Mouse (Mus musculus) spleen, adult 2 months (tissue): ENCODE measurements around the gene Ulk2. TPM values are rescaled to one million over a fixed set of nuclear protein-coding genes. Genes with fewer than 3 reads are reported as not detected.

ENCODE experiments used
- DNase-seq, 2 experiments: peaks; one replicate each; pipeline versions ENCODE4 v3.0.0 to v3.0.0-alpha.2; 2012 to 2021; ENCODE audit warnings: low spot score in 2 of 2, low read depth in 1 of 2
- H3K27ac ChIP-seq: fragments of 200-500 bp; 2 replicates; pipeline ENCODE4 v1.5.1; 2012; ENCODE audit warnings: low read length, inconsistent platforms; ENCODE audit not compliant: insufficient read depth
- H3K27me3 ChIP-seq: fragments of 200-500 bp; 2 replicates; pipeline ENCODE4 v1.6.1; 2012; ENCODE audit warnings: mild to moderate bottlenecking, moderate library complexity, low read length, inconsistent platforms; ENCODE audit not compliant: control insufficient read depth, insufficient read depth
- H3K36me3 ChIP-seq: fragments of 200-500 bp; 2 replicates; pipeline ENCODE4 v1.6.1; 2012; ENCODE audit warnings: mild to moderate bottlenecking, low read length, inconsistent platforms; ENCODE audit not compliant: control insufficient read depth, insufficient read depth
- H3K4me1 ChIP-seq: fragments of 200-500 bp; 2 replicates; pipeline ENCODE4 v1.6.1; 2011; ENCODE audit warnings: inconsistent platforms; ENCODE audit not compliant: control insufficient read depth, insufficient read depth, insufficient read length
- H3K4me3 ChIP-seq: fragments of 200-500 bp; 2 replicates; pipeline ENCODE4 v1.5.1; 2011; ENCODE audit warnings: mild to moderate bottlenecking, inconsistent platforms; ENCODE audit not compliant: insufficient read depth, insufficient read length; ENCODE audit errors: extremely low read depth
- CTCF ChIP-seq: fragments of 200-500 bp; IDR thresholded peaks from 2 replicates; pipeline ENCODE4 v1.5.1; 2011; ENCODE audit warnings: mild to moderate bottlenecking, inconsistent platforms; ENCODE audit not compliant: insufficient read depth, insufficient read length, insufficient replicate concordance; ENCODE audit errors: extremely low read depth
- POLR2A ChIP-seq: fragments of 200-500 bp; IDR thresholded peaks from 2 replicates; pipeline ENCODE4 v1.6.1; 2011; ENCODE audit warnings: low read depth, low read length, inconsistent platforms
- WGBS: fragments of 180-500 bp; shearing (Covaris S2); methylation state at CpG from one replicate; pipeline ENCODE4 v1.1.7; 2018; 5-methylcytosine and 5-hydroxymethylcytosine counted together
- polyA plus RNA-seq: library from polyadenylated mRNA; depleted of rRNA; stranded (reverse); fragments of >200 nt; gene quantifications from 2 replicates; pipeline ENCODE4 v1.2.3, GENCODE M21; 2012; rRNA removed

Ulk2 gene
- polyA plus RNA-seq, 1 experiment, result 36.1 TPM

DNA sequence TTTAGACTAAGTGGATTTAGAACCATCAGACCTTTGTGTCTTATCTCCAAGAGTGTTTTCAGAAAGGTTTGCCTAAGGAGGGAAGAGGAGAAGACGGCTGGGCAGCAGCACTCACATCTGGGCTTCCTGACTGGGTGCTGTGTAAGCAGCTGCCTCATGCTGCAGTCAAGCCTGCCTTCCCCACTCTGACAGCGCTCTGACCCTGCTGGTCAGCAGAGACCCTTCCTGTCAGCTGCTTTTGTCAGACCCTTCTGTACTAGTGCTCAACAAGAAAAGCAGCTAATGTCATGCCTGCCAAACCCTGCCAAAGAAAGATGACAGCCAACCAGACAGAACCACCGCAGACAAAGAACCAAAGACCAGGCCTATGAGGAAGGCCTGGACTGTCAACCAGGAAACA lies 111.1 kb downstream of the Ulk2 start:
- no peak overlapping the region for H3K4me3 ChIP-seq
- 82% methylated on average over 3 of the region's 3 CpGs for WGBS
- no peaks in the 10 kb centered on the region for H3K4me1 ChIP-seq
- no peak for TF ChIP-seq CTCF
- no peak for DNase-seq
- H3K27me3 ChIP-seq, result no peaks in the 10 kb centered on the region
- H3K27ac ChIP-seq, result no peak overlapping the region
- H3K36me3 ChIP-seq, result peaks cover 41% of the 10 kb centered on the region

DNA sequence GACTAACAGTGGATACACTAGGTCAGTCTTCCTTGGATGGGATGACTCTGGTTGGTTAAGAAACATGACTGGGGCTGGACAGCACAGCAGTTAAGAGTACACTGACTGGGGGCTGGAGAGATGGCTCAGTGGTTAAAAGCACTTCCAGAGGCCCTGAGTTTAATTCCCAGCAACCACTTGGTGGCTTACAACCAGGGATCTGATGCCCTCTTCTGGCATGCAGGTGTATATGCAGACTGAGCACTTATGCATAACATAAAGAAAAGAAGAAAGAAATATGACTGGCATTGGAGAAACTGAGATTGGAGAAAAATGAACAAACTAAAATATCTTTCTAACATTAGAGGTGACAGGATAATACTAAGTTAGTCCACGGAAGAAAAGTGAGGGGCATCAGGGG lies 114.4 kb downstream of the Ulk2 start:
- no peaks in the 10 kb centered on the region for H3K4me1 ChIP-seq
- H3K4me3 ChIP-seq, result no peak overlapping the region
- no peak for DNase-seq
- WGBS, result 92% methylated on average over 1 of the region's 1 CpGs
- no peak overlapping the region for H3K27ac ChIP-seq
- TF ChIP-seq POLR2A (no peak), CTCF (no peak)
- no peaks in the 10 kb centered on the region for H3K27me3 ChIP-seq
- H3K36me3 ChIP-seq, result peaks cover 42% of the 10 kb centered on the region

- WGBS, result 63% methylated on average over 1 of the region's 1 CpGs
- H3K36me3 ChIP-seq, result peaks cover 49% of the 10 kb centered on the region
Measured at GRCm38 (mm10) chr11:61737290-61737689, 117.6 kb downstream of the Ulk2 start.

GRCm38 (mm10) chr11:61732672-61733071 lies 122.2 kb downstream of the Ulk2 start:
- Histone ChIP-seq H3K4me3 (no peak overlapping the region), H3K36me3 (peaks cover 37% of the 10 kb centered on the region), H3K27me3 (no peaks in the 10 kb centered on the region), H3K4me1 (no peaks in the 10 kb centered on the region), H3K27ac (no peak overlapping the region)
- WGBS, result 89% methylated on average over 7 of the region's 7 CpGs
- TF ChIP-seq POLR2A (no peak), CTCF (no peak)
- DNase-seq, result no peak

More at GRCm38 (mm10) chr11:61737290-61737689, 117.6 kb downstream of the Ulk2 start:
- H3K27me3 ChIP-seq, result no peaks in the 10 kb centered on the region
- no peak overlapping the region for H3K4me3 ChIP-seq
- no peaks in the 10 kb centered on the region for H3K4me1 ChIP-seq
- DNase-seq, result no peak
- TF ChIP-seq CTCF (no peak), POLR2A (no peak)
- no peak overlapping the region for H3K27ac ChIP-seq

DNA sequence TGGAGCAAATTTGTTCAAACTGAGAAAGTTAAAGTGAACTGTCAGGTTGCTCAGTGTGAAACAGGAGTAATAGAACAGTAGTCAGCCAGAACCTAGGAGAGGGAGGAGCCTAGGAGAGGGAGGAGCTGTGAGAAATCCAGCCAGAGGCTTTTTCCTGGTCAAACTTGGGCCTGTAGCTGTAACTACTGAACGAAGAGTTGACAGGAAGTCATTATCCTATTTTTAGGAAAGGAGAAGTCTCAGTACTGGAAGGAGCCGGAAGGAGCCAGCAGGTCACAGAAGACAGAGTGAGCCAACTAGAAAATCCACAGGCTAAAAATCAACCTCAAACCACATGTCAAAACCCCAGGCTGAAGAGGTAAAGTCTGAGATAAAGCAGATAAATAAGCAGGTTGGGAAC lies 126.8 kb downstream of the Ulk2 start:
- no peak overlapping the region for H3K27ac ChIP-seq
- H3K27me3 ChIP-seq, result no peaks in the 10 kb centered on the region
- H3K4me3 ChIP-seq, result no peak overlapping the region
- peaks cover 17% of the 10 kb centered on the region for H3K36me3 ChIP-seq
- H3K4me1 ChIP-seq, result no peaks in the 10 kb centered on the region
- 37% methylated on average over 2 of the region's 2 CpGs for WGBS
- TF ChIP-seq POLR2A, result no peak
- TF ChIP-seq CTCF, result no peak
- no peak for DNase-seq

Other genes starting within 250 kb of the Ulk2 start
- 85.6 and 97.1 TPM in 2 replicates for gene Grap, start 201.8 kb downstream of the Ulk2 start, polyA plus RNA-seq
- 1.3 and 2.0 TPM in 2 replicates for gene Fam83g, start 171.0 kb downstream of the Ulk2 start, polyA plus RNA-seq
- 0.06 TPM in 1 of 2 replicates, not detected in the other for gene Slc5a10, start 134.2 kb downstream of the Ulk2 start, polyA plus RNA-seq
- gene Prpsap2, start 93.0 kb downstream of the Ulk2 start, polyA plus RNA-seq, result 13.3 and 14.7 TPM in 2 replicates
- 10.1 and 10.9 TPM in 2 replicates for gene Akap10, start 75.2 kb upstream of the Ulk2 start, polyA plus RNA-seq
- 11.0 and 28.9 TPM in 2 replicates for gene Specc1, start 101.7 kb upstream of the Ulk2 start, polyA plus RNA-seq